Mouse (Mus musculus) adrenal gland, adult 18-20 months (tissue): ENCODE data around the gene Hrc. TPM values are rescaled to one million over a fixed set of nuclear protein-coding genes. Genes with fewer than 3 reads are reported as not detected.
A peak's percentile ranks its signal among the peaks of the same experiment; 100 is the strongest.

Source experiments
- DNase-seq, 2 experiments: peaks; one replicate each; pipeline ENCODE4 v3.0.0; 2021 to 2022; ENCODE audit warnings: low spot score in 2 of 2
- long read RNA-seq, 2 experiments: library from polyadenylated mRNA; stranded (forward); transcript quantifications; one replicate each; pipeline ENCODE4 v2.0.0; 2021
- total RNA-seq, 2 experiments: library from RNA; stranded (reverse); gene quantifications; 1 replicate in 1 of 2; 2 replicates in 1 of 2; pipeline ENCODE4 v1.2.3; 2021

Gene Hrc
- total RNA-seq: under 1 TPM; 0.17 to 0.83 TPM
- long read RNA-seq, experiment 1: 0 reads
- long read RNA-seq, experiment 2: 0 reads

GRCm38 (mm10) chr7:45335056-45335455, at the start of gene Hrc:
Gene Hrc, plus strand, starts transcription at chr7:45335290.
- DNase-seq: no peak

GRCm38 (mm10) chr7:45286486-45286885, 48.6 kb upstream of the Hrc start:
- DNase-seq: no peak

- DNase-seq: no peak
These were observed 38.5 kb upstream of the Hrc start for GRCm38 (mm10) chr7:45296626-45297025.

- no peak for DNase-seq
These were observed 37.5 kb upstream of the Hrc start for GRCm38 (mm10) chr7:45297563-45297962.

- no peak for DNase-seq
These were observed 35.3 kb upstream of the Hrc start for GRCm38 (mm10) chr7:45299752-45300151.

- peak; percentile 59 to 71 for DNase-seq
These were observed 34.8 kb upstream of the Hrc start for GRCm38 (mm10) chr7:45300270-45300669.

GRCm38 (mm10) chr7:45302626-45303025, 32.5 kb upstream of the Hrc start:
- DNase-seq: no peak

- DNase-seq: no peak
These were observed 30.2 kb upstream of the Hrc start for GRCm38 (mm10) chr7:45304869-45305268.

GRCm38 (mm10) chr7:45305275-45305674, 29.8 kb upstream of the Hrc start:
- peak; percentile 46 to 61 for DNase-seq

- peak in 1 of 2 experiments; percentile 18 for DNase-seq
These were observed 26.4 kb upstream of the Hrc start for GRCm38 (mm10) chr7:45308551-45309240.

- DNase-seq: peak; percentile 18 to 54
These were observed 25.6 kb upstream of the Hrc start for GRCm38 (mm10) chr7:45309455-45309854.

- DNase-seq: no peak
These were observed 23.1 kb upstream of the Hrc start for GRCm38 (mm10) chr7:45312023-45312422.

GRCm38 (mm10) chr7:45312686-45313453, 22.2 kb upstream of the Hrc start:
- DNase-seq: no peak

- peak in 1 of 2 experiments; percentile 11 for DNase-seq
These were observed 21.6 kb upstream of the Hrc start for GRCm38 (mm10) chr7:45313495-45313894.

- peak in 1 of 2 experiments; percentile 8 for DNase-seq
These were observed 19.8 kb upstream of the Hrc start for GRCm38 (mm10) chr7:45315182-45315701.

- DNase-seq: peak in 1 of 2 experiments; percentile 18
These were observed 18.6 kb upstream of the Hrc start for GRCm38 (mm10) chr7:45316536-45316935.

GRCm38 (mm10) chr7:45322245-45322644, 12.8 kb upstream of the Hrc start:
- no peak for DNase-seq

- no peak for DNase-seq
These were observed 12.0 kb upstream of the Hrc start for GRCm38 (mm10) chr7:45323069-45323468.

GRCm38 (mm10) chr7:45325800-45326199, 9.3 kb upstream of the Hrc start:
- no peak for DNase-seq

- DNase-seq: no peak
These were observed 6.1 kb upstream of the Hrc start for GRCm38 (mm10) chr7:45328841-45329475.

- DNase-seq: no peak
These were observed 3.6 kb upstream of the Hrc start for GRCm38 (mm10) chr7:45331502-45331901.
